Mouse (Mus musculus) B cell, adult 2 months (primary cell): Measurements from ENCODE around the gene Abcc4.

Source experiments
- DNase-seq, 2 experiments: peaks; one replicate each; pipeline ENCODE4 v3.0.0; 2022

Abcc4 gene

DNA sequence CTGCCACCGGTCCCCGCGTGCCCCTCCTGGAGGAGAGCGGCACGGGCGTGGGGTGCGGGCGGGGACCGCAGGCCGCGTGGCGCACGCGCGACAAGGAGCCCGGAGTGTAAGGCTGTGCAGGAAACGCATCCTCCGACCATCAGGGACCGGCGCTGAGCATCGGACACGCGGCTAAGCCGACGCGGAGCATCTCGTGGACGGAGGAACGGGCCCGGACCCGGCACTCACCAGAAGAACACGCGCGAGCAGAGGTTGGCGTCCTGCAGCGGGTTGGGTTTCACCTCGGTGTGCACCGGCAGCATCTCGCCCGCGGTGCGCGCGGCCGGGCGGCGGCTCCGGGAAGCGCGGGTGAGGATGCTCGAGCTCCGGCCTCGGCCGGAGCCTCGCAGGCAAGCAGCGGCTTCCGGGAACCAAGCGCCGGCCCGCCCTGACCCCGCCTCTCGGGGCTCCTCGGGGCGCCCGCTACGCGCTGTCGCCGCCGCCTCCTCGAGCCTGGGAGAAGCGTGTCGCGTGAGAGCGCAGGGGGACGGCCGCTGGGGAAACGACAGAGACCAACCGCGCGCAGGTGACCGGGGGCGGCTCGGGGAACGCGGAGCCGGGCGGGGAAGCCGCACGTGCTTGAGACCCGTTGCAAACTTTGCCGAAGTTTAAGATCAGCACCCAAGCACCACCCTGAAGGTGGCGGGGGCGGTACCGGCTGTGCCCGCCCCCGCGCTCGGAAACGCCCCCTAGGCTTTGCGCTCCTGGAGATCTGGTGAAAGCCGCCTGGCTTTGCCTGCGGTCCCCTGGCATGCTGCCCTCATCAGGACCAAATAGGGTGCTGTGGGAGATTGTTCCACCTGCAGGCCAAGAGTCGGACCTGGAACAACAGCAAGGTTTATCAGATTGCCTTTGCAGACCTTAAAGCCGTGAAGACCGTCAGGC, at the start of gene Abcc4:
Gene Abcc4, minus strand, starts transcription at position 412 of the 924 bp plus-strand sequence.
- DNase-seq = peak; percentile 74 to 76

DNA sequence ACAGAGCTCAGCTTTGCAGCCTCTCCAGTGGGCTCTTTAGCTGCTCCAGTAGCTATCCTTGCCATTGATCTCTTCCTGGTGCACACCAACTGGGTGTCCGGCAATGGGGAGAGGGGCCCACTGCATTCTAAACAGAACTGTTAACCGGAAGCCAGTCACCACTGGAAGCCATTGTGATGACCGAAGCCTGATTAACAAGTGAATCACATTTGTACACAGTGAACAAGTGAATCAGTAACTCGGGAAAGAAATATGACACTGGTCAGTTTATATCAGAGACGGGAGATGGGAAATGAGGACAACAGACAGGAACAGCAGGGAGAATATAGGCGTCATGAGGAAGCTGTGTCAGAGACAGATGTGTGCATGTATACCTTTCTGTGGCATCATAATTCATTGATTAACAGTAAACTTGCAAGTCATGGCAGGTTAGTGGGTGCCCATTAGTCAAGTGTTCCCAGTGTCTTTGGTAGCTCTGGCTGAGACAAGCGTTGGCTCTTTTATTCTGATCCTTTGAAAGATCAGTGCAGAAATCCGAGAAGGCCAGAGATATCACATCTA, 45.3 kb upstream of the Abcc4 start:
- no peak for DNase-seq

DNA sequence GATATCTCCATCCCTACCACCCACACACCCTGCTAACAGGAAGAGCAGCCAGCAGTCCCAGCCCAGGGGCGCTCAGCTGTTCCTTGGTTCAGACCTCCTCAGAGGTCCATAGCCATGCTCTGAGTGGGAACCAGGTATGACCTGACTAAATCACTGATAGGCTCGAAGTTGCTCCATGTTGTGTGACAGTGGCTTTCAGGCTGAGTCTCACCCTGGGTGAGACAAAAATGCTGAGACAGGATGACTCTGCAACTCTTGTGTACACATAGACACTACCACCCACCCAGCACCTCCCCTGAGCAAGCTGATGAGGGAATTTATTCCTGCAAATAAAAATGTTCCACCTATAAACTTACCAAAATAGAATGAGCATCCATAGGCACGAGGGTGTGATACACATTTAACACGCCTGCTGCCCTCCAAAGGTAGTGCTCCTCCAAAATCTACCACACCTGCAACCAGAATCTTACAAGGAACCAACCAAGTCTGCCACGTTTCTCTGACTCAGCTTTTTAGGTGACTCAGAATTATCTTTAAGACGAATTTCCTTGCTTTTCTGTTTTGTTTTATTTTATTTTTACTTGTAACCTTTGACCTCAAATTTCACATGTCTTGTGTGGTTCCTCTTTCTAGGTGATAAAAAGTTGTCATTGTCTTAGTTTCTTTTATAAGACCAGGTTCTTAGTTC, 44.6 kb upstream of the Abcc4 start:
- DNase-seq = no peak

DNA sequence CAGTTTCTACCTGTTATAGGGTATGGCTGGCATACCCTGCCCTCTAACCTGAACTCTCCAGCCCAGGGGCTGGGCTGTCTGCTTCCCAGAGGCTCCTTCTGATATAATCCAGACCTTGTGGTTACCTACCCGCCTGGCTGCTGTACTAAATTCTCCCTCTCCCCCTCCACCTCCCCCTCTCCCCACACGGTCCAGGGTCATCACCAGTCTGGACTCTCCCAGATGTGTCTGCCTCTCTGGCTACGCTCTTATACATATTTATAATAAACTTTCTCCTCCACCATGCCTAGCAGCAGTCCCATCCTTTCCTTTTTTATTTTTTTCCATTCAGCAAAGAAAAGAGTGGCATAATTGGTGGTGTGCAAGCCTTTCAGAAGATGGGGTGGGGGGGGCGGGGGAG, 43.7 kb upstream of the Abcc4 start:
- DNase-seq = no peak

DNA sequence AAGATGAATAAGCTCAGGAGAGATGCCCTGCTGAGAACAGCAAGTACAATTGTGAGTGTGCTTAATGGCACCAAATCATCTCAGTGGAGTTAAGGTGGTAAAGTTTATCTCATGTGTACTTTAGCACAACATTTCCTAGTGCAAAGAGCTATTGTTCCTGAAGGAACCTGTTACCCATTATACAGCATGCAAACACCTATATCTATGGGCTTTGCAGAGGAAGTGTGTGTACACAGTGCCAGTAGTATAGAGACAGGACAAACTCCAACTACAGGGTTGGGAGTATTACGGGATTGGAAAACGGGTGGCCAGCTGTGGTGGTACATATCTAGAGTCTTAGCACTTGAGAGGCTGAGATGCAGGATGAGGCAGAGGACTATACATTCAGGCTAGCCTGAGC, 43.0 kb upstream of the Abcc4 start:
- DNase-seq = no peak

DNA sequence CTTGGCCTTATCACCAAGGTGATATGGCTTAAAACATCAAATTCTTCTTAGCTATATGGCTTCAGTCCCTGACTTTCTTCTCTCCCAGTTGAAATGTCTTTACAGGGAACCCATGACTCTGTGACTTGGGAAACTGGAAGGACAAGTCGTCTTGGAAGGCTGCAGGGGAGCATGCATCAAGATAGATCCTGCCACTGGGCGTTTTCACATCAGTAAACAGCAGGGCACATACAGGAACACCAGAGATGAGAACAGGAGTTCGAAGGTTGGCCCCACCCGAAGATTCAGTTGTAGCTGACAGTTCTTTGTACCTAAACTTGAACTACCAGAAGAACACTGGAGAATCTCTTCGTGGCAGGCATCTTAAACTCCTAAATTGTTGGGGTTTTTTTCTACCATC, 36.8 kb upstream of the Abcc4 start:
- no peak for DNase-seq

DNA sequence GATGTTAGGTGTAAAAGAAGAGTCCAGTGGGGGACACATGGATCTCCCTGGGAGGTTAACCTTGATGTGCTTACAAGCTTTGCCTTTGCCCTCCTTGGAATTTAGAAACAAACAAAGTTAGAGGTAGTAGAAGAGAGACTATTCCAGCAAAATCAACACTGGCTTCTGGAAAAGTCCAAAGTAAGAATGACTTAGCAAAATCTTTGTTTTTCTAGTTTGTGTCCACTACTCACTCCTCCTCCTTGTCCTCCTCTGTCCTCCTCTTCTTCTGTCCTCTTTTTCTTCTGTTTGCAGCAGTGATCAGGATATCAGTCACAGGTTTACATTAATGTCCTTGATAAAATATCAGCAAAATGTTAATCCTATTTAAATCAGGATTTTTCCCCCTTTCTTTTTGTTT, 35.8 kb upstream of the Abcc4 start:
- no peak for DNase-seq

- DNase-seq = no peak
These were observed 31.4 kb upstream of the Abcc4 start for GRCm38 (mm10) chr14:118737251-118737888.

GRCm38 (mm10) chr14:118735114-118735513, 29.1 kb upstream of the Abcc4 start:
- DNase-seq = no peak

GRCm38 (mm10) chr14:118733146-118733545, 27.1 kb upstream of the Abcc4 start:
- DNase-seq = no peak

DNA sequence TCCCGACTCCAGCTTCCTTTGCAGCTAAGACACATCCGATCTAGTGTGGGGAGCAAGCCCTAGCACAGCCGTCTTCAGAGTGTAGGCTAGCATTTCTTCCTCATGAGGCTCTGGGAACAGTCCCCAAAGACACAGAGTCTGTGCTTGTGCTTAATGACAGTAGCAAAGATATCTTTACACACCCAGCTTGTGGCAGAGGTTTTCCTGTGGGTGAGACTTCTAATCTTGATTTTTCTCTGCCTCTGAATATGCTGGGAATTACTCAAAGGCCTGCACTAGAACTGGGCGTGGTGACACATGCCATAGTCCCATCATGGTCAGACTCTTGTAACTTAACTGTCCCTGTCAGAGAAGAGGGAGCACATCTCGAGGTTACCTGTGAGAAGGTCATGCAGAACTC, 24.6 kb upstream of the Abcc4 start:
- no peak for DNase-seq

- no peak for DNase-seq
These were observed 19.4 kb upstream of the Abcc4 start for GRCm38 (mm10) chr14:118725467-118725866.

GRCm38 (mm10) chr14:118723920-118724693, 18.1 kb upstream of the Abcc4 start:
- no peak for DNase-seq

GRCm38 (mm10) chr14:118719566-118720174, 13.7 kb upstream of the Abcc4 start:
- DNase-seq = no peak

GRCm38 (mm10) chr14:118718576-118718975, 12.6 kb upstream of the Abcc4 start:
- no peak for DNase-seq

DNA sequence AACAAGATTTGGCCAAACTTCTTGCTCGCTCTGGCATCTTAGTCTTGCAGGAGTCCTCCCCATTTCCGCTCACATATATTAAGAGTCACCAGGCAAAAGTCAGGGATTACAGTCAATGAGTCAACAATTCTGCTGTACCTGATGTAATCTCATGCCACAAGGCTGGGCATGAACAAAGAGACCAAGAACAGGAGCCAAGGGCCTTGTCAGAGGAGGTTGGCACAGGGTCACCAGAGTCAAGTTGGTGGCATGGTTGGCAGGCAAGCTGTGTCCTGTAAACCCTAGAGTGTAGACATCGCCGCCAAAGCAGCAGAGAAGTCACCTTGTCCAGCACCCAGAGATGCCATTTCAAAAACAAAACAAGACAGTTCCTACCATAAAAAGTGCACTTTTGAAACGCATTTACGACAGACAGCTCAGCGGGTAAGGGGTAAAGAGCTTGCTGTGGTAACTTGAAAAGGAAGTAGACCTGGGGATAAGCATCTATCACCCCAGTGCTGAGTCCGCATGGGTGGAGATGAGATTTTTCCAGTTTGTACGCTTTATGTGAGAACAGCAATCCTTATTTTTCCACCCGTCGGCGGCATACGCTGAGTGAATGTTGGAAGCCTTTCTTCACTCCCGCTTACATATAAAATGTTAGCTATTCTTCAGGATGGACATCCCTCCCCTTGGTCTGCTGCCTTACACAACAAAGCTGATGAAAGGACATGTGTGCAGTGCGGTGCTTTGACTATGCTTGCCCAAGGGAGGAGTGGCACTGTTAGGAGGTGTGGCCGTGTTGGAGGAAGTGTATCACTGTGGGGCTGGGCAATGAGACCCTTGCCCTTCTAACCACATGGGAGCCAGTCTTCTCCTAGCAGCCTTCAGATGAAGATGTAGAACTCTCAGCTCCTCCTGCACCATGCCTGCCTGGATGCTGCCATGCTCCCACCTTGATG, 10.6 kb upstream of the Abcc4 start:
- DNase-seq = no peak

DNA sequence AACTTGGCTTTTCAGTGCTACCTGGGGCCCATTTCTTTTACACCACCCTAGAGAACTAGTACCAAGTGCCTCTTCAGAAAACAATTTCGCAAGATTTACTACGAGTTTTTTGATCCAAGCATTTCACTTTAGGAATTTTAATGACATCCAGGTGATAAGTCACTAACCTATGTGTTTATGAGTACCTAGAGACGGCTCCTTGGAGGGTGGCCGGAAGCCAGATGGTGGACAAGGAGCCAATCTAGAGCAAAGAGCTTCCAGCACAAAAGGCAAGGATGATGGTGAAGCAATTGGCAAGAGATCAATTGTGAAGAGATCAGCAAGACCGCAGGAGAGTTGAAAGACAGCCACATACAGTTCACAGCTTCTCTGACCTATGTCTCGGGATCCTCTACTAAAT, 8.7 kb upstream of the Abcc4 start:
- DNase-seq = no peak

DNA sequence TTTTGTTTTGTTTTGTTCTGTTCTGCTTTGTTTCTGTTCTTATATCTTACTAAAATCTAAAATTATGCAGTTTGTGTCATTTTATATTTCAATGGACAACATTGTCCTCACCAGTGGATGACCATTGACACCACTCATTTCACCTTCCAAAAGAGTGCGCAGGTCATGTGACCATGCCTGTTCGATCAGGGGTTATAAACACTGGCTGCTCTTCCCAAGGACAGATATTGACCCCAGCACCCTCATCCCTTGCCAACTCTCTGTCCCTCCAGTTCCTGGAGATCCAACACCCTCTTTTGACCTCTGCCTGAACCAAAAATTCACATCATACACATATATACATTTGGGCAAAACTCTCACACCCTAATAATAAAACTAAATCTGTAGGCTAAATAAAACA, 8.3 kb upstream of the Abcc4 start:
- DNase-seq = no peak

DNA sequence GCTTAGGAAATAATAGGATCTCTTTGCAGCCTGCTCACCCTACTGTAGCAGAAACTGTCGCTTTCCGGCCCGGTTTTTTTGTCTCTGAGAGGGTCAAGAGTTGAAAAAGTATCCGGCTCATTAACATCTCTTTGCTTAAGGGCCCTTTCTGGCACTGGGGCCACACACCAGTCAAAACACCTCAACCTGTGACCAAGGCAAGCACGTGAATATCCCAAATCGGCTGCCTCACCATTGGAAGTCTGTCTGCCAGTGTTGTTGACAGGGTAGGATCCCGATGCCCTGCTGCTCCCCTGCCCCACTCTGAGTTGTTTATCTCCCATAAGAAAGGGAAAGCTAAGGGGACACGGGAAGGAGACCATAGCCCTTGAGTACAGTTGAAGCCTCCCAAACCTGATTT, 7.8 kb upstream of the Abcc4 start:
- no peak for DNase-seq

DNA sequence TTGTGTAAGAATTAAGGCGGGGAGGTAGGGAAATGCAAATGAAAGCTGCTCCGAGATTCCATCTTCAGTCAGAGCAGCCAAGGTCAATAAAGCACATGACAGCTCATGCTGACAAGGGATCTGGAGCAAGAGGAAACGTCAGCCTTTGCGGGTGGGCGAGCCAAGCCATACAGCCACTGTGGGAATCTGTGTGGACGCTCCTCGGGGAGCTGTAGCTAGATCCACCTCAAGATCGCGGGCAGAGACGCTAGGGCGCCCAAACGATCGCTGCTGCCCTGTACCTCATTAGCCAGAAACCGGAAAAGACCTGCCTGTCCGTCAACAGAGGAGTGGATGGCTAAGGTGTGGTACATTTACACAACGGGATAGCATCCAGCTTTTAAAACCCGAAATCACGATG, 7.4 kb upstream of the Abcc4 start:
- no peak for DNase-seq

- no peak for DNase-seq
These were observed 6.9 kb upstream of the Abcc4 start for GRCm38 (mm10) chr14:118712889-118713288.
